Mouse (Mus musculus) frontal cortex, adult 2 months (tissue): Measurements from ENCODE around the gene Gm17387. TPM values are rescaled to one million over a fixed set of nuclear protein-coding genes. Genes with fewer than 3 reads are reported as not detected.
"Not testable (repeated sequence)": the region's sequence is repeated elsewhere in the genome, so short reads cannot be mapped to it uniquely, and the experiment has no call there.

Source experiments
- DNase-seq, 2 experiments: peaks; one replicate each; pipeline ENCODE4 v3.0.0; 2022; ENCODE audit warnings: low spot score in 1 of 2; ENCODE audit errors: extremely low spot score in 1 of 2
- polyA plus RNA-seq: library from polyadenylated mRNA; depleted of rRNA; stranded (reverse); fragments of >200 nt; gene quantifications from 2 replicates; pipeline ENCODE4 v1.2.3, GENCODE M21; 2012

Gm17387 gene
- polyA plus RNA-seq, 1 experiment: not detected

- DNase-seq: no peak
These were observed 17.6 kb upstream of the Gm17387 start for GRCm38 (mm10) chr7:141011238-141011770.

- DNase-seq: no peak
These were observed 11.9 kb upstream of the Gm17387 start for GRCm38 (mm10) chr7:141016707-141017697.

GRCm38 (mm10) chr7:141017824-141018223 lies 11.1 kb upstream of the Gm17387 start, which contains the start of gene Ifitm6:
Ifitm6 (minus strand) TSS chr7:141017924.
- not testable (repeated sequence) for DNase-seq

- no peak for DNase-seq
These were observed 9.9 kb upstream of the Gm17387 start for GRCm38 (mm10) chr7:141019028-141019427.

- DNase-seq: no peak
These were observed 7.2 kb upstream of the Gm17387 start for GRCm38 (mm10) chr7:141021489-141022449.

GRCm38 (mm10) chr7:141024865-141025838 lies 3.8 kb upstream of the Gm17387 start:
- DNase-seq: no peak

GRCm38 (mm10) chr7:141026097-141026739 lies 2.7 kb upstream of the Gm17387 start:
- no peak for DNase-seq

GRCm38 (mm10) chr7:141026740-141027098 lies 2.2 kb upstream of the Gm17387 start:
- no peak for DNase-seq

- no peak for DNase-seq
These were observed 1.5 kb downstream of the Gm17387 start for GRCm38 (mm10) chr7:141030390-141030789.

- DNase-seq: no peak
These were observed 3.7 kb downstream of the Gm17387 start for GRCm38 (mm10) chr7:141032458-141033167.

- DNase-seq: not testable (repeated sequence)
These were observed 7.7 kb downstream of the Gm17387 start for GRCm38 (mm10) chr7:141036624-141037023.

GRCm38 (mm10) chr7:141038090-141039032 lies 9.4 kb downstream of the Gm17387 start:
- DNase-seq: no peak

GRCm38 (mm10) chr7:141039386-141040107 lies 10.6 kb downstream of the Gm17387 start:
- no peak for DNase-seq

GRCm38 (mm10) chr7:141040867-141041606 lies 12.1 kb downstream of the Gm17387 start:
- DNase-seq: no peak

- DNase-seq: no peak
These were observed 12.7 kb downstream of the Gm17387 start for GRCm38 (mm10) chr7:141041661-141042060.

- no peak for DNase-seq
These were observed 13.6 kb downstream of the Gm17387 start for GRCm38 (mm10) chr7:141042539-141042938.
